Mouse (Mus musculus) C2C12 (cell line): ENCODE results near the gene Vps13c.

ENCODE experiments used
- CEBPB ChIP-seq: IDR thresholded peaks from one replicate; pipeline ENCODE4 v1.6.1; 2011; ENCODE audit warnings: low read depth, mild to moderate bottlenecking, control low read depth, moderate library complexity
- CTCF ChIP-seq: IDR thresholded peaks from one replicate; pipeline ENCODE4 v1.5.1; 2011; ENCODE audit not compliant: control insufficient read depth, insufficient read depth, insufficient read length
- MAX ChIP-seq: IDR thresholded peaks from one replicate; pipeline ENCODE4 v1.6.1; 2011; ENCODE audit warnings: mild to moderate bottlenecking, control low read depth
- MYOD1 ChIP-seq: IDR thresholded peaks from one replicate; pipeline ENCODE4 v1.6.1; 2011; ENCODE audit warnings: low read depth; ENCODE audit not compliant: control insufficient read depth, insufficient read length
- MYOG ChIP-seq: IDR thresholded peaks from one replicate; pipeline ENCODE4 v1.6.1; 2011; ENCODE audit not compliant: control insufficient read depth, insufficient read length; ENCODE audit errors: extremely low read depth
- USF1 ChIP-seq: IDR thresholded peaks from one replicate; pipeline ENCODE4 v1.6.1; 2011; ENCODE audit warnings: low read depth, mild to moderate bottlenecking, control low read depth, moderate library complexity

GRCm38 (mm10) chr9:67813665-67814337 lies 26.4 kb upstream of the Vps13c start:
- TF ChIP-seq CTCF = no peak
- TF ChIP-seq MYOG = no peak
- no peak for TF ChIP-seq USF1
- TF ChIP-seq CEBPB = no peak
- TF ChIP-seq MYOD1 = no peak
- no peak for TF ChIP-seq MAX
